Mouse (Mus musculus) activated CD4-positive, CD25-positive, alpha-beta regulatory T cell, adult 4 months (primary cell): Measurements from ENCODE around the gene Tmem41a. TPM values are rescaled to one million over a fixed set of nuclear protein-coding genes. Genes with fewer than 3 reads are reported as not detected.
A peak's percentile ranks its signal among the peaks of the same experiment; 100 is the strongest.
"Not testable (repeated sequence)": the region's sequence is repeated elsewhere in the genome, so short reads cannot be mapped to it uniquely, and the experiment has no call there.

Experiments
- ATAC-seq: one replicate; pipeline ENCODE4 v1.8.0; 2017
- polyA plus RNA-seq, 2 experiments: library from polyadenylated mRNA; unstranded; fragments of 100-300 nt; shearing (Covaris generic); gene quantifications; one replicate each; pipeline ENCODE4 v1.2.1; 2017

Tmem41a gene
- 1 to 10 TPM; 2.6 to 5.0 TPM for polyA plus RNA-seq

- peak; percentile 88 for ATAC-seq
Measured at GRCm38 (mm10) chr16:21946761-21947715, at the start of gene Tmem41a. Gene Tmem41a, minus strand, starts transcription at chr16:21947552.

GRCm38 (mm10) chr16:21996402-21996801, 49.0 kb upstream of the Tmem41a start:
- no peak for ATAC-seq

DNA sequence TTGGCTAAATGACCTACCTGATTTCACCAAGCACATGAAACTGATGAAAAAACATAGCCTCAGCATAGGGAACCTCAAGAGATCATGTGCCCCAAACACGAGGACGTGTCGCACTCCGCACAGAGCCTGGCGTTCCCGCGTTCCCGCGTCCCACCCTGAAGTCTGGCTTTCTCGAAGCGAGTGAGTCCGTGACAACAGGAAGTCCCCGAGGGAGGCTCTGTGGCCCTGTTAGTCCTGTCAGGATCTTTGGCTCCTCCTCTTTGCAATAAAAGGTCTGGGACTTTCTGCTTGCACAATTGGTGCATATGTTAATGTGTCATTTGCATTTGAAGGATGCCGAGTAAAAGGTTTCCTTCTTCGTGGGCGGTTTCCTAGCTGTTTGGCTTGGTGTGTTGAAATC, 48.0 kb upstream of the Tmem41a start, which contains the start of gene Liph:
Gene Liph (minus strand): TSS at position 360 of the 400 bp plus-strand sequence.
- ATAC-seq: peak; percentile 19

GRCm38 (mm10) chr16:21991774-21992173, 44.4 kb upstream of the Tmem41a start:
- ATAC-seq: no peak

DNA sequence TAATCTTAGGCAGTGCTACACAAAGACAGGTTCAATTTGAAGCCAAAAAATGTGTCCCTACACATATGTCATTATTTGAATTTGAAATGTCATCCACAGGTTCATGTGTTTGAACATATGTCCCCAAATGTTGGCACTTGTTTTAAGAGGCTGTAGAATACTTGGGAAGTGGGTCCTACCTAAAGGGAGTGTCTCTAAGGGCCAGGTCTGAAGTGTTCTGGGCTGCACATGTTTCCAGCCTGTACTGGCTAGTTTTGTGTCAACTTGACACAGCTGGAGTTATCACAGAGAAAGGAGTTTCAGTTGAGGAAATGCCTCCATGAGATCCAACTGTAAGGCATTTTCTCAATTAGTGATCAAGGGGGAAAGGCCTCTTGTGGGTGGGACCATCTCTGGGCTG, 43.5 kb upstream of the Tmem41a start:
- not testable (repeated sequence) for ATAC-seq

GRCm38 (mm10) chr16:21987956-21988355, 40.6 kb upstream of the Tmem41a start:
- no peak for ATAC-seq

DNA sequence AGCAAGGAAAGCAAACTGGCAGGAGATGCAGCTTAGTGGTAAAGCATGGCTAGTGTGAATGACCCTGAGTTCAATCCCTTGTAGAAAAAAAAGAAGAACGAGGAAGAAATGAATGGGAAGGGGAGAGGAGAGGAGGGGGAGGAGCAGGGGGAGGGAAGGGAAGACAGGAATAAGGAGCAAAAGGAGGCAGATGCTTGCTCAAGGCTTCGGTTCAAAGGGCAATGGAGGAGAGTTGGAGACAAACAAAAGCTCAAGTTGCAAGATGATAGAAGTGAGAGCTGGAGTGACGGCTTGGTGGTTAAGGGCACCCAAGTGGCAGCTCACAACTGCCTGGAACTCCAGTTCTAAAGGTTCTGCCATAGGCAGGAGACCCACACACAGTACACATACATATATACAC, 38.8 kb upstream of the Tmem41a start:
- ATAC-seq: no peak

DNA sequence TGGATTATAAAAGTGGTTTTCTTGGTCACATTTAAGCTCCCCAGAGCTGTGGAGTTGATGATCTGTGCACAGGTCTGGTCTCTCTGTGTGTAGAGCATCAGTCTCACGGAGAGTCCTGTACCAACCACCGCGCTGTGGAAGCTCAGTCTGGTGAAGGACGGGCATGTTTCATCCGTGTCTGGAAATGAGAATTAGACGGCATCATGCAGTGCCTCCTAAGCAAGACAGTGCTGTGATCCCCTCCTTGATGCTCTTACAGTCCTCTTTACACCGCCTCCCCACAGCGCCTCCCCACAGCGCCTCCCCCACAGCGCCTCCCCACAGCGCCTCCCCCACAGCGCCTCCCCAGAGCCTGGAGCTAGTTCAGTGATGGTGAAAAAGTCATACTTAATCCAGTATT, 36.7 kb upstream of the Tmem41a start:
- ATAC-seq: no peak

- no peak for ATAC-seq
Measured at GRCm38 (mm10) chr16:21983581-21983980, 36.2 kb upstream of the Tmem41a start.

DNA sequence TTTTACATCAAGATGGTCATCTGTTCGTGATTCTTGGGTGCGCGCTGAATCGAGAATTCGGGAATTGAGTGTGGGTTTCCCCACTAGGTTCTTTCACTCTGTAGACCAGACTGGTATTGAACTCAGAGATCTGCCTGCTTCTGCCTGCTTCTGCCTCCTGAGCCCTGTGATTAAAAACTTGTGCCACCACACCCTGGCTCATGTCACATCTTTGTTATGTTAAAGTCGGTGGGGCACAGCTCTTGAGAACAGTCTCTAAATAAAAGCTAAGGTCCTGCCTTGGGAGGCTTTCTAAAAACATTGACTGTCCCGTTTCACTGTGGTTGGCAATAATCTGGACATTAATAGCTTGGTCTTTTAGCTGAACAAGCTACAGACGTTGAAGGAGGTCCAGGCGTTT, 35.8 kb upstream of the Tmem41a start:
- ATAC-seq: no peak

GRCm38 (mm10) chr16:21977347-21977746, 30.0 kb upstream of the Tmem41a start:
- no peak for ATAC-seq

- no peak for ATAC-seq
Measured at GRCm38 (mm10) chr16:21976203-21976602, 28.9 kb upstream of the Tmem41a start.

DNA sequence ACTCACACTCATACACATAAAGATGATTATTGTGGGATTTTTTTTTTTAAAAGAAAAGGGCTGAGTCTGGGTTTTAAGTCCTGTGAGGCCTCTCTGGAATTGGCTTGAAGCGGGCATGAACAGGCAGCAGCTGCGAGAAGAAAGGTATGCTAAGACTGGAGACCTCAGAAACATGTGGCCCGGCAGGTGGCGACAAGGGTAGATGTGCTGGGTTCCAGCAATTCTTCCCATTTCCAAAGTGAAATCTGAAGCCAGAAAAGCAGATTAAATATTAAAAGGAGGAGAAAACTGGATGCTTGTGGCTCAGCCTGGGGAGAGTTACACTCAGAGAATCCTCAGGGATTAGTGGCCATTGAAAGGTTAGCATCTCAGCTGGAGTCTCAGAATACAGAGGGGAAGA, 24.1 kb upstream of the Tmem41a start:
- no peak for ATAC-seq

DNA sequence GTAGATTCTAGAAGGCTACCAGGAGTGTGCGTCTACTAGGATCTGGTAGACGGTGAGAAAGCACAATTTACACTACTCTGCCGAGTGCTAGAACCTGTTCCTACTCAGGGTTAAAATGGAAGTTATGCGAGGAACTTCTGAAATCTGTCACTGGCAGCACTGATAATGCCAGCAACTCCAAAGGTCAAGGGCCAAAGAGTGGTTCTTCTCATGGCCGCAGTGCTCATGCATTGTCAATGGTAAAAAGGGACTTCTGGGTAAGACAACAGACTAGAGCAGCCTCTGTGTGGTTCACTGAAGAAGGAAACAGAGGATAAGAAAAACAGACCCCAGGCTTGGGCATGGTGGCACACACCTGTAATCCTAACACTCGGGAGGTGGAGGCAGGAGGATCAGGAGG, 23.2 kb upstream of the Tmem41a start:
- no peak for ATAC-seq

DNA sequence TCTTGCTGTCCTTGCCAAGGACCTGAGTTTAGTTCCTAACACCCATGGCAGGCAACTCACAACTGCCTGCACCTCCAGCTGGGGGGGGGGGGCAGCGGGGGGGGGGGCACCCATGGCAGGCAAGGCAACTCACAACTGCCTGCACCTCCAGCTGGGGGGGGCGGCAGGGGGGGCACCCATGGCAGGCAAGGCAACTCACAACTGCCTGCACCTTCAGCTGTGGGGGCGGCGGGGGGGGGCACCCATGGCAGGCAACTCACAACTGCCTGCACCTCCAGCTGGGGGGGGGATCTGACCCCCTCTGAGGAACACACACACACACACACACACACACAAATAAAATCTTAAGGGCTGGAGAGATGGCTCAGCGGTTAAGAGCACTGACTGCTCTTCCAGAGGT, 22.5 kb upstream of the Tmem41a start:
- ATAC-seq: no peak

- no peak for ATAC-seq
Measured at GRCm38 (mm10) chr16:21965576-21965975, 18.2 kb upstream of the Tmem41a start.

DNA sequence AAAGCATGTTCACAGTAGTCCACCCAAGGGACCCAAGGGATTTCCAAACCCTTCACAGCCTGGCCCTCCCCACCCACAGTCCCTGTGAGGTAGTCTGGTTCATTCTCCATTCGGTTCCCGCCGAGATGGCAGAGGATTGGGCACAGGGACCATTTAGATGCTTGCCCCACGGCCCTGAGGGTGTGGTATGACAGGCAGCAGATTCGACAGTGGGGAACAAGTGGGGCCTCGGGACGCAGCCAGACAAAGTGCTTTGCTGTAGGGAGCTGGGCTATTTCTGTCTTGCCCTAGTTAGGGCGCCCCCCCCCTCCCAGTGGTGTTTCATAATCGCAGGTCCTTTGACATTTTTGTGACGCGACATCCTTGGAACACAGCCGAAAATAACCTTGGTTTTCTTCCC, 8.2 kb upstream of the Tmem41a start:
- ATAC-seq: no peak

DNA sequence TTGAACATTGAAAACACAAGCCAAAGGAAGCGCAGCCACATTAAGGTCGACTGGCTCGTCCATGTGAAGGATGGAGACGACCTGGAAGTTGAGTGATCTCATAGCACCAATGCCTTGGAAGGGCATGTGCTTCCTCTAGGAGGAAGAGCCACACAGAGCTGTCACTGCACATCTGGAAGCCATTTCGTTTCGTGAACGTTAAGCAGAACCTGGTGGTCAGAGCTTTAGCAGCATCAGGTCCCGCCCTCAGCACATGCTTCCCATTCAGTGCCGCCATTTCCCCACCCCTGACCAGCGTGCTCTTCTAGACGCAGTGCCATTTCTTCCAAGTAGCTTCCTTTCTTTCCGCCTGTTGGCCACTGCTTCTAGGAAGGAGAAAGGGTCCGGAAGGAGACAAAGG, 18.9 kb downstream of the Tmem41a start:
- ATAC-seq: no peak

- no peak for ATAC-seq
Measured at GRCm38 (mm10) chr16:21916681-21917080, 30.7 kb downstream of the Tmem41a start.

- ATAC-seq: no peak
Measured at GRCm38 (mm10) chr16:21913347-21913746, 34.0 kb downstream of the Tmem41a start.

DNA sequence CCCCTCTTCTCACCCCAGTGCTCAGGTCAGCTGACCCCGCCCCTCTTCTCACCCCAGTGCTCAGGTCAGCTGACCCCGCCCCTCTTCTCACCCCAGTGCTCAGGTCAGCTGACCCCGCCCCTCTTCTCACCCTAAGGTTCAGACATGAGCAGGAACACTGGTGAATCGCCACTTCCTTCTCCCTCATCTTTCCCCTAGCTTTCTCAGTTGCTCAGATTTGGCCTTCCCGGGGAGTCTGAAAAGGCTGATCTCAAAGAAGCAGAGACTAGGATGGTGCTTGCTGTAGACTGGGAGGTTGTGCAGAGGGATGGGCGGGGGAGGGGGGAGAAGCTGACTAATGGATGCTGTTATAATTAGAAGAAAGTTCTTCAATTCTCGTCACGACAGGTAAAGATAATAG, 38.4 kb downstream of the Tmem41a start:
- not testable (repeated sequence) for ATAC-seq

GRCm38 (mm10) chr16:21906902-21907301, 40.5 kb downstream of the Tmem41a start:
- no peak for ATAC-seq

DNA sequence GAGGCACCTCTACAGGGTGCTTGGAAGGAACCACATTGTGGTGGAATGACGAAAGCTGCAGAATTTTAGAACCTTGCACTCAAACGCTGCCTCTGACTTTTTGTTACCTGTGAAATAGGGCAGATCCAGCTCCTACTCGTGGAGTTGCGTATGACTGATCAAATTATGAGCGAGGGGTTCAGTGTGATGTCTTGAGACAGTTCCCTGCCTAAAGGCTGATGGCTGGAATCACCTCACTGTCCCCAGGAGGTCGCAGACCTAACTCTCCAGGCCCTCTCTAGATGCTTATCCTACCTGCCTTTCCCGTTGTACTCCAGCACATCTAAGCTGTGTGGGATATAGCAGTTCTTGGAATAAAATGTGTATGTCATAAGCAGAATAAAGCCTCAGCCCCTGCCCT, 41.4 kb downstream of the Tmem41a start:
- ATAC-seq: no peak

DNA sequence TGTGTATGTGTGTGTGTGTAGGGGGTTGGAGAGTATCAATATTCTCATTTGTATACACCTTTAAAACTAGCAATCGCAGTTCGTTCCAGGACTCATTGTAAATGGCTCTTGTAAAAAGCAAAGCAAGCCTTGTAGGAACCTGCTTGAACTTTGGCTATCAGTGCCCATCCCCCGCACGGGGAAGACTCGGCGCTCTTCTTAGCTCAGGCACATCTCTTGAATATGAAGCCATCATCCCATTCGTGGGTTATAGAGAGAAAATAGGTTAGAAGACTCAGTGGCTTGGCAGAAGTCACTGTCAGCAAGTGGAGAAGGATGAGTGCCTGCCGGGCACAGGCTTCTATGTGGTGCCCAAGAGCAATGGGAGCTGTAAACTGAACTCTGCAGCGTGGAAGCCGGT, 42.7 kb downstream of the Tmem41a start:
- no peak for ATAC-seq
